ENCODE assay signal across 19 mouse cellular contexts in the genomic region with DNA sequence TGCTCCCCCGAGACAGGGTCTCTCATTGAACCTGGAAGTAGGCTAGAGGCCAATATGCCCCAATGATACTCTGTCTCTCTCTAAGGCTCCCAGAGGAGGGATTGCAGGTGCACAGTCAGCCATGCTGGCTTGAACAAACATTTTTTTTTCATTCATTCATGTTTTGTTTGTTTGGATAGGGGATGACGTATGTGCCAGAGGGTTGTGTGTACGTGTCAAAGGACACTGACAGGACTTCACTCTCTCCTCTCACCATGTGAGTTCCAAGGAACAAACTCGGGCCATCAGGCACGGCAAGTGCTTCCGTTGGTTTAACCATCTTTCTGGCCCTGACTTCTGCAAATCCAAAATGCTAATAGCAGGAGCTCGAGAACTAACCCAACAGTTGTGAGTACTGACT.
"Had no signal": no experiment of that assay in that cellular context is flagged by ENCODE, and none has a peak within 500 bp of the region (broad histone marks: within the 10 kb centered on the region; RNA-seq: fewer than 3 reads in every experiment).

No protein-coding gene starts in this region.

- H3K9ac ChIP-seq: liver, embryonic 14.5 days; lung, embryonic 14.5 days; midbrain, embryonic 13.5 days; midbrain, embryonic 15.5 days; neural tube, embryonic 13.5 days; neural tube, embryonic 15.5 days had no signal

- DNase-seq: lung, adult 18-20 months; lung, embryonic 14.5 days; lung, postnatal 10 days; lung, postnatal 4 days; retina, postnatal 1 day; right cerebral cortex, adult 18-20 months; right cerebral cortex, postnatal 25 days; right cerebral cortex, postnatal 4 days; spleen, adult 18-20 months; thymus, adult 2 months; thymus, postnatal 25 days; thymus, postnatal 4 days had no signal

- H3K4me3 ChIP-seq: midbrain, embryonic 10.5 days; midbrain, embryonic 13.5 days; midbrain, embryonic 15.5 days; myocyte; neural tube, embryonic 13.5 days; neural tube, embryonic 15.5 days had no signal

- H3K27ac ChIP-seq: liver, embryonic 14.5 days; midbrain, embryonic 10.5 days; midbrain, embryonic 13.5 days; midbrain, embryonic 15.5 days; neural tube, embryonic 13.5 days; neural tube, embryonic 15.5 days had no signal

- H3K4me2 ChIP-seq: lung, embryonic 14.5 days; midbrain, embryonic 13.5 days; midbrain, embryonic 15.5 days; neural tube, embryonic 13.5 days; neural tube, embryonic 15.5 days had no signal

- H3K4me1 ChIP-seq: midbrain, embryonic 10.5 days; midbrain, embryonic 13.5 days; midbrain, embryonic 15.5 days had no signal

- H3K9me3 ChIP-seq: midbrain, embryonic 10.5 days; midbrain, embryonic 13.5 days; midbrain, embryonic 15.5 days; neural tube, embryonic 13.5 days; neural tube, embryonic 15.5 days had no signal

- H3K36me3 ChIP-seq: midbrain, embryonic 10.5 days; midbrain, embryonic 13.5 days; midbrain, embryonic 15.5 days; neural tube, embryonic 13.5 days; neural tube, embryonic 15.5 days had no signal

- ATAC-seq: midbrain, embryonic 13.5 days; midbrain, embryonic 15.5 days had no signal

- H3K27me3 ChIP-seq: midbrain, embryonic 13.5 days; midbrain, embryonic 15.5 days; neural tube, embryonic 13.5 days; neural tube, embryonic 15.5 days had no signal
